Mouse (Mus musculus) testis, postnatal 10 days (tissue): ENCODE data around the gene Myo18a.

Experiments used
- DNase-seq: peaks from one replicate; pipeline ENCODE4 v3.0.0; 2021; ENCODE audit warnings: low spot score

Myo18a gene

DNA sequence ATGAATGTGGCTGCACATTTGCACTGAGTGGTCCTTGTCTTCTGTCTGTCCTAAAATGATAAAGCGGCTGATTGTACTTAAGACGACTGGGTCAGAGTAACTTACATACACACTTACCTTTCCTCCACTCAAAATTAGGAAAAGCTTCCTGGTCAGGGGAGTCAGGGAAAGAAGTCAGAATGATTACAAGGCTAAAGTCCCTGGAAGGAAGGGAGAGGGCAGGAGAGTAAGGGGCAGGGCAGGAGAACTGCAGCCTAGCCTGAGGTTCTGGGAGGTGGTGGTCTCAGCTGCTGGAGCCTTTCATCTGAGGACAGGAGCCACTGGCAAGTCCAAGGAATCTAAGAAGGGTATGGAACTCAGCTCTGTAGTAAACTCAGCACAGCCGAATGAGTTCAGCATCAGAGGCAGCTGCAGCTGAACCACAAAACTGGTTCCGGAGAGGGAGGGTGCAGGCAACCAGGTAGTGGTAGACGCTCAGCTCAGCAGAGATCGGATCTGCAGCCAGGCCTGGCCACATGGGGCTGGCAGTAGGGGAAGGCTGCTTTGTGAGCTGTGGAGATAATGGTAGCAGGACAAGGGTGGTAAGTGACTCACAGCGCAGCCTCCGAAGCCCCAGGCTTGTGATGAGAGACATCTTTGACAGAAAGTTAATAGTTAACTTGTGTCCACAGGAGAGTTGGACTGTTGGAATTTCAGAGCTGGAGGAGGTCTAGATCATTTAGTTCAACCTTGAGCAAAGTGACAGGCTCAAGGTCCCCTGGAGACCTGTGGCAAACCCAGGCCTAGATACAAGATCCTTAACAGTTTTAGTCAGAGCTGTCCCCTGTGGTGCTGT lies 9.1 kb downstream of the Myo18a start:
- no peak for DNase-seq

DNA sequence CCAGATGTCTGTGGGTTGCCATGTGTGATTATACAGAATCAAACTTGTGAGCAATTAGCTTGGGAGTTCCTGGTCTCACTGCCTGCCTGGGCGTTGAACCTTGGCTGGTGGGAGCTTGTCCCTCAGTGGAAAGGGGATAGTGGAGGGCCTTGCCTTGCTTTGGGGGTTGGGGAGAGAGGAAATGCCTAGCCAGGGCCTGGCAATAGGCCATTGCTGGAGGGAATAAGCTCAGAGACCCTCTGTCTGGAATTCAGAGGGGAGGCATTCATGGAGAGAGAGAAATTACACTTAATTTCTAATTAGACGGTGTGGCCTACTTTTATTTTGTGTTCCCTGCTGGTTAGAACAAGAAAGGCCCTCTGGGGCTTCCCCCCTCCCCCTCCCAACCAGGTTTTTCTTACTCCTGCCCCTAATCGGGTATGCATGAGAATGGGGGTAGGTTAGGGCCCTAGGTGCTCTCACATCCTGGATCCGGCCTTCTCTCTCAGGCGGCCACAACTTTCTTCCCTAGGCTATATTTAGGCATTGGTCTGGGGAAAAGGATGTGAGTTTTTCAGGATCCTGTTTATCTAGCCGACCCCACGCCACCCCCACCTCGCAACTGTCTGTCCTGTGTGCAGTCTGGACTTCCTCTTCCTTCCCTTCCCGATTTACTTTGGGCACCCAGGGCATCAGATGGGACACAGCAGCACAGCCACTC lies 12.8 kb downstream of the Myo18a start:
- DNase-seq, result no peak

DNA sequence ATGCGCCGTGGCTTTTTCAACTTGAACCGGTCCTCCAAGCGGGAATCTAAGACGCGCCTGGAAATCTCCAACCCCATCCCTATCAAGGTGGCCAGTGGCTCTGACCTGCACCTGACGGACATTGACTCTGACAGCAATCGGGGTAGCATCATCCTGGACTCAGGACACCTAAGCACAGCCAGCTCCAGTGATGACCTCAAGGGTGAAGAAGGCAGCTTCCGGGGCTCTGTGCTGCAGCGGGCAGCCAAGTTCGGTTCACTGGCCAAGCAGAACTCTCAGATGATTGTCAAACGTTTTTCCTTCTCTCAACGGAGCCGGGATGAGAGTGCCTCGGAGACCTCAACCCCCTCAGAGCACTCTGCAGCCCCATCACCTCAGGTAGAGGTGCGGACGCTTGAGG lies 14.4 kb downstream of the Myo18a start:
- no peak for DNase-seq

DNA sequence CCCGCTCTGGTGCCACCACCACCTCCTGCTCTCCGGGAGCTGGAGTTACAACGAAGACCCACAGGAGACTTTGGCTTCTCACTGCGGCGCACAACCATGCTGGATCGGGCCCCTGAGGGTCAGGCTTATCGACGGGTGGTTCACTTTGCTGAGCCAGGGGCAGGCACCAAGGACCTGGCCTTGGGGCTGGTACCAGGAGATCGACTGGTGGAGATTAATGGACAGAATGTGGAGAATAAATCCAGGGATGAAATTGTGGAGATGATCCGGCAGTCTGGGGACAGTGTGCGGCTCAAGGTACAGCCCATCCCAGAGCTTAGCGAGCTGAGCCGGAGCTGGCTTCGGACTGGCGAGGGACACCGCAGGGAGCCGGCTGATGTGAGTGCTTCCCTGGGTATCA lies 14.9 kb downstream of the Myo18a start:
- no peak for DNase-seq

DNA sequence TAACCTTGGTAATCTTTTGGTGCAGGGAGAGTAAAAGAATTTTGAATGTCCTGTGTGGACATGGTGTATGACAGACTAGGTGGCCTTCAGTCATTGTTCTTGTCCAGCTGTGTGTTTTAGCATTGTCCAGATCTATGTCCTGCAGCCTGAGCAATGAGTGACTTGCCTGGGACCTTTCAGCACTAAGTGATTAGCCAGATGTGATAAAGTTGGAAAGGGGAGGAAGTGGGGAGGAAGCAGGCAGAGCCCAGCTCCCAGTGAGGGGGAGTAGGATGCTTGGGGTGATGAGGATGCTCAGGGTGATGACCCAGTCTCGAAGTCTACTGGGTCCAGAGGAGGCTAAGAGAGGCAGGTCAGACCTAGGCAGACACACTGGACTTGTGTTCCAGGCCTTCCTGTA lies 16.2 kb downstream of the Myo18a start:
- DNase-seq, result no peak

DNA sequence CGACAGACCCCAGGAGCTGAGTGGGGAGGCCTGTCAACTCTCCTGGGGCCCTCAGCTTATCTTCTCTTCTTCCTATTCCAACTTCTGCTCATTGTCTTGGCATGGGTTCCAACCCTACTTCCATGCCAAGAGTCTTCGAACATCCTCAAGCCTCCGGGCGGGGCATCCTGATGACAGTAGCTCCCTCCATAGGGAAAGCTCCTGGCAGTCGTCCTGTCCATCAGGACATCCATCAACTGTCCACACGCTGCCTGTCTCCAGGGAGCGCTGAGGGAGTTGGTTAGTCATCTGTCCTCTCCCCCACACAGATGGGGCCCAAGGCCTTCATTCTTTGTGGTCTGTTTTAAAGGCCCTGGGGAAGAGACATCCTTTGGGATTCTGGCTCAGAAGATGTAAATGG lies 18.0 kb downstream of the Myo18a start:
- no peak for DNase-seq

DNA sequence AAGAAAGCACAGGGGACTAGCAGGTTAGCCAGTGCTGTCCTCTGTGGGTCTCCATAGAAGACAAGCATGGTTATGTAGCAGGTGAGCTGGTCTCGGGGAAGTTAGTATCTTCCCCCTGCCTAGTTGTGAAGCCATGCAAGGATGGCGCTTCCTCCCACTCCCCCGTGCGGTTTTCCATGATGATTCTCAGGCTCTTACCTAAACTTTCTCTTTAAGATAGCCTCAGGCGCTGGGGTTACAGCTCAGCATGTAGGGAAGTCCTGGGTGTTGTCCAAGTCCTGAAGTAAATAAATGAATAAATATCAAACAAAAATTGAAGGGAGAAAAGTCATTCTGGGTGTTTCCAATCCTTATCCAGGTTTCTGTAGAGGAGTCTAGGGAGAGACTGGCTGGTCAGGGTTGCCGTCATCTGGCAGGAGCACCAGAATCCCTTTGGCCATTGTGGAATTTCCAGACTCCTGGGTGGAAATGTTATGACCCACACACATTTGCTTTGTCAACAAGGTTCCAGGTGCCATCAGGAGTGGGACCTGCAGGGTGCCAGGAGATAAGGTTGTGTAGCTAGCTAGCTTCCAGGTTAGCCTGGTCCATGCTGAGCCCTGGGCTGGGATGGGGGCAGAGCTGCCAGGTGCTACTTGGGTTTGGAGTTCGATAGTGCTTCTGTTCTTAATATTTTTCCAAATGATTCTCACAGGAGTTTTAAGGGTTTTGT lies 19.2 kb downstream of the Myo18a start:
- DNase-seq, result no peak

DNA sequence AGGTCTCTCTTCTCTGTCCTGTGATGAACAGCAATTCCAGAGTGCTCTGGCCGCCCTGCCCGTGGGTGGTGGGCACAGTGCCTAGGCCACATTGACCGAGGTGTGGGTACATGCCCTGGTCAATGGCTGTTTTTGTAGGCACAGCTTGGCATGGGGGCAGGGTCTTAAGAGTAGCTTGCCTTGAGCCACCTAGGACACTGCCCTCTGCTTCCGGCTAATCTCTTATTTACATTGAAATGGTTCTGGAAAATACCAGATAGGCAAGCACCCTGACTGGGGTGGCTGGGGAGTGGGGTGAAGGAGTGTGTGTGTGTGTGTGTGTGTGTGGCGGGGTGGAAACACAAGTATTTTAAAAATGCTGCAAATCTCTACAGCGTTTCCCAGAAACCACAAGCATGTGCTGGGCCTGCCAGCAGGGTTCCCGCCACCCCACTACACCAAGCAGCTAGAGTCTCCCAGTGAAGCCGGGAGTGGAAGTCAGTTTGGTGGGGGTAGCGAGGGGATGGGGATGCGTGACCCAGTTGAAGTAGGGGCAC lies 20.2 kb downstream of the Myo18a start:
- no peak for DNase-seq

DNA sequence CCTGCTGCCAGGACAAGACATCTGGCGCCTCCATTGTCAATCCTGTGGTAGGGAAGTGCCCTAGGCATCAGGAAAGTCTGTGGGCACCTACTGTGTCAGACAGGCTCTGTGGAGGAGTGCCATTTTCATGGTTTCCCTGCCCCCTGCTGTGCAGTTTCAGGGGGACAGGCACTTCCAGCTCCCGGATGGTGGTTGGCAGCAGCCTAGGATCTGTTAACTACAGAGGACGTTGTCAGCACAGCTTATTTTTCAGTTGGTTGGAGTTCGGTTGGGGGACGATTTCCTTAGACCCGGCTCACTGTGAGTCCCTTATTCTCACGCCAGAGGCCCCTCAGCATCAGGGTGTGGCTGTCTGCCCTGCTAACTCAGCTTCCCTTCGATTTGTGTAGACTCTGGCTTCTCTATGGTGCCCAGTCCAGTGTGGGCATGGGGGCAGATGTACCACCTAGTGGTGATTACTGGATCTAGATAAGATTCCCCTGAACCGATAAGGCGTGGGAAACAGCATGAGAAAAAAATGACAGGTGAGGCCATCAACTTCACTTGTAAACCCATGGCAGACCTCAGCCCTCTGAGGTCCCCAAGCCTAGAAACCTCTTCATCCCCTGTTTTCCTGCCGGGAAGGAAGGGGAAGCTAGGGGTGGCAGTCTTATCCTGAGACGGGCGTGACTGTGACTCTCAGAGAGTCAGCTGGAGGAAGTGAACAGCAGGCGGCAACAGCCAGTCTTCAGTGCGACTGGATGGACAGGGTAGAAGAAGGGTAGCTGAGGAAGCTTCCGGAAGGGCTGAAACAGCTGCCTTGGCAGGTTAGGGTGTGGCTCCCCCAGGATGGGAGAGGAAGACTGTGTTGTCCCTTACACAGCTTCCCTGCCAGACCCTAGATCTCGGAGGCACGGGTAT lies 21.0 kb downstream of the Myo18a start:
- no peak for DNase-seq

DNA sequence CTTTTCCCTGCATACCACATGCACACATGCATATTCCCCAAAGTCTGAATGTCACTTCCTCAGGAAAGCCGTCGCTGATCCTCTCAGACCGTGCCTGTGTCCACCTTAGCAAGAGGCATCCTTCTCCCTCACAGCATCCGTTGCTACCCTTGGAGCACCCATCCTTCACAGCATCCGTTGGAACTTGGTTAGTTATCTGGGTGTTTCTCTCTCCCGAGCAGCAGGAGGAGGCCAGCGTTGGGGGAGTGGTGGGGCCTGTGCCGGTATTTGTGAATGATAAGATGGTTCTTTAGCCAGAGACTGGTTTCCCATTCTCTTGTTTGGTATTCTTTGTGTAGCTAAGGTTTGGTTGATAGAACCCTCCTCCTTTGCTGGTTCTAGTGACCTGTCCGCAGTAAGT lies 21.8 kb downstream of the Myo18a start:
- no peak for DNase-seq

DNA sequence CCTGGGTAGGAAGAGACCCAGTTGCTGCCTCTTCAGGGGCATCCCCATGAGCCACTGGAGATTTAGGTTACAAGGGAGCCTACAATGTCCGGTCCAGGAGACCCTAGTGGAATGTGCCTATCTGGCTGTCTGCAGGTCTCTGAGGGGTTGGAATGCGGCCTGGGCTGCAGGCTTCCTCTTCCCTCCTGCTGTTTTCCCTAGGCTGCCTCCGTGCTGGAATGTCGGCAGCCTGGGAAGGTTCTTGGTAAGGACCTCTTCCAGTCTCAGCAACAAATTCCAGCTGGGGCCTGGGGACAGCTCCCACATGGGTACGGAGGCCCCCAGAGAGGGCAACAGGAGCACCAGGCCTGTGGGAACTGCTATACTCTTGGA lies 22.3 kb downstream of the Myo18a start:
- no peak for DNase-seq

DNA sequence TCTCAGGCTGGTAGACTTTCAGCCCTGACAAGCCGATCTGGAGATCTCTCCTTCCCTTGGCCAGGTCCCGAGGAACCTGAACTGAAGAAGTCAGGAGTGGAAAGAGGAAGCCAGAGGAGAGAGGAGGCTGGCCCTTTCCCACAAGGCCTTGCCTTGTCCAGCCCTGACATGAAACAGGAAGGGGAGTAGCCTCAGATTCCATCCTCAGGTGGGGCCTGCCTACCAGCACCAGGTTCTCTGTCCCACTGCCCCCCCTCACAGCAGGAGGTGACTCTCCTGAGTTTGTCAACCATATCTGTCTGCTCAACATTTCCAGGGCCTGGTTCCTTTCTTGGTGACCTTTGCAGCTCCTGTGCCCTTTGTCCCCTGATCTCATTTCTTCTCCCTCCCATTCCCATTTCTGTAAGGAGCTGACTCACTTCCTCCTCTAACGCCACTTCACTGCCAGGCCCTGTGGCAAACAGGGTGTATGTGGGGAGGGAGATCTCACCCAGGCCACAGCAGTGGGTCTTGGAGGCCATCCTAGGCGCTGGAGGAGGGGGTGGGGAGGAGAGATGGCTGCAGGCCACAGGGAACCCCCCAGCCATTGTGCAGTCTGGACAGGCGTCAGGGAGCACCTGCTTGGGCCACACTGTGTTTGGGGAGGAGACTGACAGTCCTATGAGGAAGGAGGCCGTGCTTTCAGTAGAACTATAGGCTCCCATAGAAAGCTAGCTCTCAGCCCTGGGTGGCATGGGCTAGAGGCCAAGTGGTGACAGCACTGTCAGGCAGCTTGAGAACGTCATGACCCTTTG lies 22.9 kb downstream of the Myo18a start:
- DNase-seq, result no peak

DNA sequence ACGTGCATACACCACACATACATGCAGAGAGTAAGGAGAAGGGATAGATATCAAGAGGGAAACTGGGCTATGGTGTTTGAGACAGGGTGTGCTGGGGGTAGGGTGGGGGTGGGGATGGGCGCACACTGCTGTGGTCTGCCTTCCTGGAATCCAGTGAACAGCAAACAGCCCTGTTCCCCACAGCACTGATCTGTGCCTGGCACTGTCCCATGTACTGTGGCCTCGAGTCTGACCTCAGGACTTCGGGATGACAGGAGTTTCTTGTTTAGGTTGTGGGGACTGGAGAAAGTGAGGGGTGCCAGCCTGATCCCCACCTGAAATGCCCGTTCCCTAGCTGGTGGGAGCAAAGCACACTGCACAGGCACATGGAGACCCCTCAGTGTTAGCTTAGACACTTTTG lies 24.7 kb downstream of the Myo18a start, which contains the start of gene Gm10277:
Gm10277 (minus strand) TSS at position 41 of the 400 bp plus-strand sequence.
- DNase-seq, result no peak

DNA sequence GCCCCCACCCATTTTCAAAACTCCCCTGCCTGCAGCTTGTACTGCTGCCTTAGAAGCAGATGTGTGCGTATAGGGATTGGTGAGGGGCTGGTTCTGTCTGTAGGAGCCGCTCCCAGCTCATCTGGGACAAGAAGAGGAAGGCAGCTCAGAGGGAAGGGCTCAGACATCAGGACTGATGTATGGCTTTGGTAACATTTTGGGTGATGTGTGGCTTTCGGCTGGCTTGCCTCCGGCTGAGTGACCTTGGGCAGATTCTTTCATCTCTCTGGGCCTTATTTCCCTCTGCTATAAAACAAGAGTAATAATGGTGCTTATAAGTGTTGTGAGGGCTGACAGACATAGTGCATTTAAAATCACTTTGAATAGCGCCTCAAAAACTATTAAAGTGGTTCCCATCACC lies 26.5 kb downstream of the Myo18a start:
- DNase-seq, result no peak

DNA sequence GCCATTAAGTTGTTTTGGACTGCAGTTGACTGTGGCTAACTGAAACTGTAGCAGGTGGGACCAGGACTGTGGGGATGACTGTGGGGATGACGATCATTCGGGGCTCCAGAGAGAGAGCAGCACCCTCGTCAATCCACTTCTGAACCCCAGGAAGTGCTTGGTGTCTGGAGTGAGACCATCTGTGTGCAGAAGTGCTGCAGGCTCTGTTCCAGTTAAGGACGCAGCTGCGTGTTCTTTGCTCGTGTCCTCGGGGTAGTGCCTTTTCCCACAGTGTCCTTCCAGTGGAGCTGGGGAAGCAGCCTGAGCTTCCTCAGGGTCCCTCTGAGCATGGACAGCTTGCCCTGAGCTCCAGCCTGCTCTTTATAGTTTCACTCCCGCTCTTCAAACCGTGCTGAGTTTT lies 27.2 kb downstream of the Myo18a start:
- DNase-seq, result peak; percentile 41

DNA sequence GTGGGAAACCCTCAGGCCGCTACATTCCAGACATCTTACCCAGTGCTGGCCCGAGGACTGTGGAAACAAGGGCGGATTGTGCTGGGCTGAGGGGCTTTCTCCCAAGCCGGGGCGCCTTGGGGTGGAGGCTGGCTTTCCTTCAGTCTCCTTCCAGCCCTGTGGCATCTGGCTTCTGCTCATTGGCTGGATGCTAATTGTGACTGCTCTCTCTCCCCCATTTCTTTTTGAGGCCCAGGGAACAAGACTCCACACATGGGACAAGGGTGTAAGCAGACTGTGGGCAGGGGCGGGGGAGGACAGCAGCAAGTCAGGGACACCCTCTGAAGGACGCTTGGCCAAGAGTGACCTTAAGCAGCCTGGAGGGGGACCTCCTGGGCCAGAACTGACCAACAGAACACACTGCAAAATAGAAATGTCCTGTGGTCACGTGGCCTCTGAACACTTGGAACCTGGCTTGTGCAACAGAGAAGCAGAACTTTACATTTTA lies 28.2 kb downstream of the Myo18a start:
- DNase-seq, result peak; percentile 53

DNA sequence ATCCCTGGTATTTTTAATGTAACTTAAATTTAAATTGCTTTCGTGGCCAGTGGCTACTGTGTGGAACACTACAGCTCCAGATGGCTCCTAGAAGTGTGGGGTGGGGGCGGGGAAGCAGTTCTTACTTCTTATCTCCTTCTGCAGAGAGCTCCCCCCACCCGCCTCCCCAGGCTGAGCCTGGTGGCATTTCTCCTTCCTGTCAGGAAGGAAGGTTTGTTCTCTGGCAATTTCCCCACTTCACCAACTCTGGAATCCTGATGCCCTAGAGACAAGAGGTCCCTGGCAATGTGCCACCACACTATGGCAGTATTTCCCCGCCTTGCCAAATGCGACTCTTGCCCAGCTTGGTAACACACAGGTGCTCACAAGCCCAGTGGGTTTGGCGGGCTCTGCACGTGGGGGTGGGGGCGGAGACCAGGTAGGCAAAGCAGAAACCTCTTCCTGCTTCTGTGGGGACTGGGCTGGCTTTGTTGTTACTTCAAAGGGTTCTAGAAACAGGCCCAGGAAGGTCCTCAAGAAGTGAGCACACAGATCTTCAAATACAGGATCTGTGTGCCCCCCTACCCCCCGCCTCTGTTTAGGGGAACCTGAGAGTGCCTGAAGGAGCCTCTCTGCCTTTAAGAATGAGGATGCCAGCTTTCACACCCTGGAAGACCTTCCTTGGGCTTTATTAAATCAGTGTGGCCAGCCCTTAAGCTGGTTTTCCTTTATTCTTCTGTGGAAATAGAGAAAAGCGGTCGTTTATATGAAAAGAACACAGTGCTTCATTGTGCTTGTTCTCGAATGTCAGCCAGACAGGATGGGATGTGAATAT lies 28.9 kb downstream of the Myo18a start:
- peak; percentile 75 for DNase-seq

DNA sequence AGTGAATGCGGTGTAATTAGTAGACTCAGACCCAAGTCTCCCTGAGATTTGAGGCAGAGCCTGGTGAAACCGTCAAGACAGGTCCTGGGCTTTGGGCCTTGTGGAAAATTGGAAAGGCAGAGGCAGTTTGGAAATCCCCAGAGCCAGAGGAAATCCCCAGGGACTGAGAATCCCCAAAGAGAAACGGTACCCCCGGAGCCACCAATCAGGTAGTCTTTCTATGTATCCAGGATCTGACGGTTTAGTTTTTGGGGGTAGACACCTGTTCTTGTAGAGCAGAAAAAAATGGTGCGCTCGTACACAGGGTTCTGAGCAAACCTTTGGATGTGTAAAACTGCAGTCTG lies 29.5 kb downstream of the Myo18a start:
- peak; percentile 40 for DNase-seq

DNA sequence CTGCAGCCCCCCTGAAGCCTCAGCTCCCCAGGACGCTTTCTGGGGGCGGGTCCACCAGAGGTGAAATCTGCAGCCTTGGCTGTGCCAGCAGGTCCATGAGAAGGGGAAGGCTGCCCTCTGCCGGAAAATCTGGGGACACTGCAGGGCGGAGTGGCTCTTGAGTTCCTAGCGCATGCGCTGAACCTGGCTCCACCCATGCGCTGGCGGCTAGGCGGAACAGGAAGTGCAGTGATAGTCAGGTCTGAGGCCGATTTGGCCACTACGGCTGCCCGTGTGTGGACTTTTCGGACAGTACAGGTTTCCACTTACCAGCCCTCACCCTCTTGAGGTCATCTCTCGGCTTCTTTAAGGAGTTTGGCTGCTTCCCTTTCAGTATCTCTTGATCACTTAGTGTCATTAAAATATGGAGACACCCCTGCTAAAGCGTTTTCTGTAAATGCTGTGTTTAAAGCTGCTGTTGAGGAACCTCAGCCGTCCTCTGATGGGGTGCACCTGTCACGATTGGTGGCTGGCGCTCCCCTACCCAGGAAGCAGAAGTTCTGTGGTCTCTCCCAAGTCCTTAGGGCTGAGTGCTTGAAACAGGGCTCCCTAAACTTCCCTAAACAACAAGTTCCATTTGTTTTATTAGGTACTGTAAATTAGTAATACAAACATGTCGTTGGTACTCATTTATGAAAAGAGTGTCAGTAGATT lies 30.3 kb downstream of the Myo18a start:
- peak; percentile 98 for DNase-seq
